Mouse (Mus musculus): ENCODE results near the gene Fabp1.

DNA sequence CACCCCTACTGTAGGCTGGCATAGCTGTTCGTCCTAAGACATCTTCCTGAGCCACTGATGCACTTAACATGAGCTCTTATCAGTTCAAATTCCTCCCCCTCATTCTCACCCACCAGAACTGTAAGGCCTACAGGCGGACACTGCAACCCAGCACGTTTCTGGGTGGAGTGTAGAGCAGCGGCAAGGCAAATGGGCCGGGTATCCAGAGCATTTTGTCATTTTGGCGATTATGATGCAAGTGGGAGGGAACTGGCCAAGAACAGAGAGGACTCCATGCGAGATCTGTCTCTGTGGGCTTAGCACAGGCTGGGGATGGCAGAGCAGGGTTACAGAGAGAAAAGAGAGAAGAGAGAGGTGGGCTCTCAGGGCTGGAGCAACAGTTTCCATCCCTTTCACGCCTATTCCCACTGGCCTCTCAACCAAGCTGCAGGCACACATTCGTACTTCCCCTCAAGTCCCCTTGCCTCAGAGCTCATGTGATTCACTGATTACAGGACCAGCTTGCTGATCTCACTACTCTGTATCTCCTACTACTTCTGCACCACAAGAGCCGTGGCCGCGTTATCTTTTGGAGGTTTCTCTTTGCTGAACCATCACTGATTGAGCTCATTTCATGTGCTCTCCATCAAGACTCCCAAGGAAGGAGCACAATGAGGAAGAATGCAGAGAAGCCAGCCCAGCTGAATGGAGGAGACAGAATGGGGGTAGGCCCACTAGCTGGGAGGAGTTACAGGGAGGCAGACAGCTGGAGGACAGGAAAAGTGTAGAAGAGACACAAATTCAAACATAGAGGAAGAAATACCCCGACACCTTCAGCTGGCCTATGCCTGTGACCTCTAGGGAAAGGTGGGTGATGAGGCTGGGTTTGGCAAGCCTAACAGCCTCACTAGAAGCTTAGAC, 1.7 kb upstream of the Fabp1 start:
- TF ChIP-seq GATA1 (IDR thresholded peaks at IDR 0.05; ENCODE audit: borderline replicate concordance, low read length), result no peak
- TF ChIP-seq CTCF (IDR thresholded peaks at IDR 0.05; ENCODE audit: low read depth, low read length), result no peak

All from G1E (cell line).